ENCODE assay signal across 18 mouse cellular contexts in the genomic region with DNA sequence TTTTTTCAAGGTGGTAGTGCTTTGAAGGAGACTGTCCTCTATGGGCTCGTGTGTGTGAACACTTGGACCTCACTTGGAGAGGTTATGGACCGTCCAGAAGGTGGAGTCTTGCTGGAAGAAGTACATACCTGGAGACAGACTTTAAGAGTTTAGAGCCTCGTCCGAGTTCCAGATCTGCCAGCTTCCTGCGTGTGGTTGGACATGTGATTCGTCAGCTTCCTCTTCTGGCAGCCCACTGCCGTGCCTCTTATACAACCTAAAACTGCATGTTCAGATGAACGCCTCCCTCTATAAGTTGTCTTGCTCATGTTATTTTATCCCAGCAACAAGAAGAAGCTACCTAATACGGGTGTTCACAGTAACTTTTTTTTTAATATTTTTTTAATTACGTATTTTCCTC. TPM values are rescaled to one million over a fixed set of nuclear protein-coding genes. Genes with fewer than 3 reads are reported as not detected.
DNase-seq lines count a peak whose midpoint lies in the region; ATAC-seq and TF ChIP-seq lines count a peak whose summit lies in the region.
"Had no signal": no experiment of that assay in that cellular context is flagged by ENCODE, and none has a peak within 500 bp of the region (broad histone marks: within the 10 kb centered on the region; RNA-seq: fewer than 3 reads in every experiment).

No protein-coding gene starts in this region.

- no peak for TF ChIP-seq POLR2A in thymus, adult 2 months (IDR thresholded peaks at IDR 0.05; ENCODE audit: control insufficient read depth, extremely low read depth, insufficient read depth, low read length, poor library complexity)
- no peak for TF ChIP-seq POLR2A in MEL (IDR thresholded peaks at IDR 0.05; ENCODE audit: control insufficient read depth in 1 of 2, insufficient read depth in 1 of 2, low read depth in 1 of 2, low read length in 2 of 2, poor library complexity in 1 of 2)

- no peak overlapping the region for H3K4me3 ChIP-seq in thymus, adult 2 months (ENCODE audit: control insufficient read depth, insufficient read depth, low read length)
- H3K4me3 ChIP-seq in MEL (ENCODE audit: control insufficient read depth in 1 of 2, insufficient read depth in 1 of 2, low read depth in 2 of 2, low read length in 2 of 2): no peak overlapping the region
- H3K4me3 ChIP-seq: forebrain, embryonic 12.5 days; hindbrain, embryonic 13.5 days; intestine, embryonic 15.5 days; liver, embryonic 13.5 days; midbrain, embryonic 12.5 days had no signal

- no peaks in the 10 kb centered on the region for H3K27me3 ChIP-seq in thymus, adult 2 months (ENCODE audit: control insufficient read depth, insufficient read depth, low read length)
- H3K27me3 ChIP-seq in MEL (ENCODE audit: control insufficient read depth in 1 of 2, insufficient read depth in 2 of 2, low read length in 2 of 2): no peaks in the 10 kb centered on the region
- H3K27me3 ChIP-seq: hindbrain, embryonic 13.5 days; intestine, embryonic 15.5 days had no signal

- TF ChIP-seq RAD21 in MEL (IDR thresholded peaks at IDR 0.05; ENCODE audit: low read depth, low read length): no peak

- DNase-seq in thymus, adult 2 months: peak; percentile 22
- no peak for DNase-seq in thymus, postnatal 25 days
- DNase-seq in MEL (ENCODE audit: low read depth, low spot score) (no peak), MN1 (ENCODE audit: low spot score) (no peak)
- DNase-seq in thymus, postnatal 14 days: peak; percentile 23
- DNase-seq in adrenal gland, postnatal 4 days (ENCODE audit: low spot score in 2 of 2): no peak
- no peak for DNase-seq in left cerebral cortex, postnatal 10 days (ENCODE audit: extremely low spot score in 1 of 2, low spot score in 2 of 2)
- DNase-seq: cerebellum, postnatal 10 days; embryo, embryonic 11 days; gastrocnemius, postnatal 10 days; liver, embryonic 13.5 days; right cerebral cortex, postnatal 14 days had no signal

- TF ChIP-seq EP300 in MEL (IDR thresholded peaks at IDR 0.05; ENCODE audit: low read depth in 1 of 2, low read length in 2 of 2): no peak

- no peak overlapping the region for H3K27ac ChIP-seq in thymus, adult 2 months (ENCODE audit: control insufficient read depth, insufficient read depth, low read length)
- H3K27ac ChIP-seq in MEL (ENCODE audit: control insufficient read depth, low read depth, low read length): no peak overlapping the region
- H3K27ac ChIP-seq: forebrain, embryonic 12.5 days; hindbrain, embryonic 13.5 days; intestine, embryonic 15.5 days; liver, embryonic 13.5 days; midbrain, embryonic 12.5 days had no signal

- H3K79me2 ChIP-seq in MEL (ENCODE audit: control insufficient read depth, insufficient read depth, low read length, poor library complexity): no peaks in the 10 kb centered on the region

- no peaks in the 10 kb centered on the region for H3K36me3 ChIP-seq in thymus, adult 2 months (ENCODE audit: control insufficient read depth, insufficient read depth, low read length)
- no peaks in the 10 kb centered on the region for H3K36me3 ChIP-seq in MEL (ENCODE audit: control insufficient read depth in 1 of 2, insufficient read depth in 2 of 2, low read length in 2 of 2)
- H3K36me3 ChIP-seq: forebrain, embryonic 12.5 days; hindbrain, embryonic 13.5 days; intestine, embryonic 15.5 days; liver, embryonic 13.5 days; midbrain, embryonic 12.5 days had no signal

- no peak overlapping the region for H3K9ac ChIP-seq in MEL (ENCODE audit: control insufficient read depth, low read depth, low read length, poor library complexity, severe bottlenecking)
- H3K9ac ChIP-seq: forebrain, embryonic 12.5 days; hindbrain, embryonic 13.5 days; intestine, embryonic 15.5 days; liver, embryonic 13.5 days; midbrain, embryonic 12.5 days had no signal

- TF ChIP-seq CTCF in thymus, adult 2 months (IDR thresholded peaks at IDR 0.05; ENCODE audit: borderline replicate concordance, control insufficient read depth, extremely low read depth, insufficient read depth, low read length, poor library complexity): no peak
- no peak for TF ChIP-seq CTCF in MEL (IDR thresholded peaks at IDR 0.05 in 2 of 3, conservative IDR thresholded peaks at IDR 0.05 in 1 of 3; ENCODE audit: control insufficient read depth in 1 of 3, insufficient read depth in 1 of 3, low read depth in 2 of 3, low read length in 3 of 3, poor library complexity in 1 of 3, severe bottlenecking in 1 of 3)

- no peaks in the 10 kb centered on the region for H3K9me3 ChIP-seq in MEL (replicated peaks; ENCODE audit: insufficient read depth, low read length)
- H3K9me3 ChIP-seq: forebrain, embryonic 12.5 days; hindbrain, embryonic 13.5 days; intestine, embryonic 15.5 days; liver, embryonic 13.5 days; midbrain, embryonic 12.5 days had no signal

- peaks cover 12% of the 10 kb centered on the region for H3K4me1 ChIP-seq in thymus, adult 2 months (replicated peaks; ENCODE audit: control insufficient read depth, insufficient read depth, low read length)
- peaks cover 0 to 4% of the 10 kb centered on the region in 2 experiments; a peak in 1 of 4 replicates for H3K4me1 ChIP-seq in MEL (ENCODE audit: control insufficient read depth in 1 of 2, insufficient read depth in 2 of 2, low read length in 2 of 2)
- H3K4me1 ChIP-seq: forebrain, embryonic 12.5 days; hindbrain, embryonic 13.5 days; intestine, embryonic 15.5 days; liver, embryonic 13.5 days; midbrain, embryonic 12.5 days had no signal

- intact Hi-C loops in left cerebral cortex, postnatal 10 days (cut with DNase I): no loop called here

- ATAC-seq in megakaryocyte, adult 5-6 weeks (ENCODE audit: poor library complexity, severe bottlenecking): peak; percentile 84
- ATAC-seq: intestine, embryonic 15.5 days had no signal

- 16% methylated on average over 10 of the region's 10 CpGs for WGBS in thymus, adult 2 months

TF ChIP-seq in MEL, 35 proteins besides CTCF, POLR2A, EP300 and RAD21:
- TF ChIP-seq USF1 (IDR thresholded peaks at IDR 0.05; ENCODE audit: low read depth, low read length): peak; percentile 73
- TF ChIP-seq ZC3H11A (IDR thresholded peaks at IDR 0.05; ENCODE audit: low read depth, low read length): no peak
- TF ChIP-seq CHD1 (IDR thresholded peaks at IDR 0.05; ENCODE audit: low read depth, low read length): no peak
- peak; percentile 75 for TF ChIP-seq MAX (IDR thresholded peaks at IDR 0.05; ENCODE audit: low read length)
- TF ChIP-seq USF2 (IDR thresholded peaks at IDR 0.05; ENCODE audit: borderline replicate concordance in 1 of 2, insufficient read depth in 1 of 2, low read depth in 1 of 2, low read length in 2 of 2): 0 out of 4 replicates have a peak, but pooled peaks of 1 of the 2 experiments have one; percentile 14

RNA-seq across cellular contexts. Expression of gene Shcbp1l, which starts 6.7 kb away (rescaled TPM):
- 0.94 and 1.1 TPM in 2 replicates for polyA plus RNA-seq in thymus, adult 2 months (2012; rRNA removed)
- 1.9 and 3.7 TPM in 2 replicates for total RNA-seq in MEL (2012; rRNA removed)
- 1 to 10 TPM in 1 of 2 experiments, not detected in 1; 2.4 TPM for polyA plus RNA-seq in MEL (2012; ENCODE audit: insufficient read depth in 1 of 2, insufficient read length in 2 of 2, low read depth in 1 of 2, low replicate concordance in 2 of 2, missing spikeins in 1 of 2)
- 0.13 and 2.4 TPM in 2 replicates for total RNA-seq in megakaryocyte, adult 5-6 weeks (2015)
- 0.08 and 0.51 TPM in 2 replicates for total RNA-seq in megakaryocyte, adult 5-6 weeks (2017)
- total RNA-seq in adrenal gland, postnatal 4 days (2021): 1 to 10 TPM in 1 of 2 experiments, under 1 TPM in 1; 0.67 to 1.2 TPM
- 1 to 10 TPM; 2.7 to 3.2 TPM for total RNA-seq in left cerebral cortex, postnatal 10 days (2021)
- total RNA-seq: gastrocnemius, postnatal 10 days had no signal
- polyA plus RNA-seq: heart, postnatal 0 days had no signal

RNA-seq across cellular contexts. Expression of gene Dhx9, which starts 55.8 kb away (rescaled TPM):
- polyA plus RNA-seq in thymus, adult 2 months (2012; rRNA removed): 33.3 and 34.7 TPM in 2 replicates
- 82.0 and 94.1 TPM in 2 replicates for total RNA-seq in MEL (2012; rRNA removed)
- 100 to 1,000 TPM; 170 to 262 TPM for polyA plus RNA-seq in MEL (2012; ENCODE audit: insufficient read depth in 1 of 2, insufficient read length in 2 of 2, low read depth in 1 of 2, low replicate concordance in 2 of 2, missing spikeins in 1 of 2)
- total RNA-seq in megakaryocyte, adult 5-6 weeks (2015): 90.5 and 96.5 TPM in 2 replicates
- total RNA-seq in megakaryocyte, adult 5-6 weeks (2017): 78.1 and 115 TPM in 2 replicates
- 100 to 1,000 TPM; 158 to 176 TPM for total RNA-seq in adrenal gland, postnatal 4 days (2021)
- 100 to 1,000 TPM; 127 to 134 TPM for total RNA-seq in left cerebral cortex, postnatal 10 days (2021)

Comparison
In these comparisons a context has a peak if more than half of its experiments do, and no peak if none do; other contexts are left out.
1. DNase-seq: peak in thymus, adult 2 months (single experiment) and thymus, postnatal 14 days (single experiment); none in thymus, postnatal 25 days (single experiment), MEL (single experiment), MN1 (single experiment), adrenal gland, postnatal 4 days (0 of 2) and left cerebral cortex, postnatal 10 days (0 of 2).